Mouse (Mus musculus) midbrain, embryonic 13.5 days (tissue): ENCODE results near the gene Lrrk1. TPM values are rescaled to one million over a fixed set of nuclear protein-coding genes. Genes with fewer than 3 reads are reported as not detected.
"Not testable (repeated sequence)": the region's sequence is repeated elsewhere in the genome, so short reads cannot be mapped to it uniquely, and the experiment has no call there.

Experiments used
- ATAC-seq: fragments of 200-750 bp; cut with Nextera tagmentation; 2 replicates; pipeline ENCODE4 v1.8.0; 2017; ENCODE audit warnings: mild to moderate bottlenecking, moderate TSS enrichment, moderate library complexity
- H3K27ac ChIP-seq: fragments of 300-500 bp; sonication (generic); 2 replicates; pipeline ENCODE4 v1.5.1; 2015; ENCODE audit warnings: inconsistent platforms, mild to moderate bottlenecking, moderate library complexity
- H3K27me3 ChIP-seq: fragments of 300-500 bp; sonication (generic); 2 replicates; pipeline ENCODE4 v1.6.1; 2015; ENCODE audit warnings: mild to moderate bottlenecking, inconsistent platforms
- H3K36me3 ChIP-seq: fragments of 300-500 bp; sonication (generic); 2 replicates; pipeline ENCODE4 v1.6.1; 2015; ENCODE audit warnings: mild to moderate bottlenecking, inconsistent platforms
- H3K4me1 ChIP-seq: fragments of 300-500 bp; sonication (generic); replicated peaks from 2 replicates; pipeline ENCODE4 v1.6.1; 2015; ENCODE audit warnings: inconsistent platforms
- H3K4me2 ChIP-seq: fragments of 300-500 bp; sonication (generic); replicated peaks from 2 replicates; pipeline ENCODE4 v1.6.1; 2015; ENCODE audit warnings: moderate library complexity, mild to moderate bottlenecking, inconsistent platforms
- H3K4me3 ChIP-seq: fragments of 300-500 bp; sonication (generic); replicated peaks from 2 replicates; pipeline ENCODE4 v1.5.1; 2015; ENCODE audit warnings: mild to moderate bottlenecking, inconsistent platforms
- H3K9ac ChIP-seq: fragments of 300-500 bp; sonication (generic); replicated peaks from 2 replicates; pipeline ENCODE4 v1.6.1; 2015; ENCODE audit warnings: mild to moderate bottlenecking, inconsistent platforms
- H3K9me3 ChIP-seq: fragments of 300-500 bp; sonication (generic); 2 replicates; pipeline ENCODE4 v1.6.1; 2016; ENCODE audit warnings: mild to moderate bottlenecking, inconsistent platforms
- WGBS: fragments of 180-500 bp; shearing (Covaris S2); methylation state at CpG from one replicate; pipeline ENCODE4 v1.1.7; 2015; 5-methylcytosine and 5-hydroxymethylcytosine counted together
- polyA plus RNA-seq: library from polyadenylated mRNA; unstranded; fragments of >200 nt; fragmentation: Nextera tagmentation; extraction: Ambion mirVana; gene quantifications from 2 replicates; pipeline ENCODE4 v1.2.1, GENCODE M21; 2015

Lrrk1 gene
- polyA plus RNA-seq, 1 experiment from 2014 or later = 2.9 TPM

DNA sequence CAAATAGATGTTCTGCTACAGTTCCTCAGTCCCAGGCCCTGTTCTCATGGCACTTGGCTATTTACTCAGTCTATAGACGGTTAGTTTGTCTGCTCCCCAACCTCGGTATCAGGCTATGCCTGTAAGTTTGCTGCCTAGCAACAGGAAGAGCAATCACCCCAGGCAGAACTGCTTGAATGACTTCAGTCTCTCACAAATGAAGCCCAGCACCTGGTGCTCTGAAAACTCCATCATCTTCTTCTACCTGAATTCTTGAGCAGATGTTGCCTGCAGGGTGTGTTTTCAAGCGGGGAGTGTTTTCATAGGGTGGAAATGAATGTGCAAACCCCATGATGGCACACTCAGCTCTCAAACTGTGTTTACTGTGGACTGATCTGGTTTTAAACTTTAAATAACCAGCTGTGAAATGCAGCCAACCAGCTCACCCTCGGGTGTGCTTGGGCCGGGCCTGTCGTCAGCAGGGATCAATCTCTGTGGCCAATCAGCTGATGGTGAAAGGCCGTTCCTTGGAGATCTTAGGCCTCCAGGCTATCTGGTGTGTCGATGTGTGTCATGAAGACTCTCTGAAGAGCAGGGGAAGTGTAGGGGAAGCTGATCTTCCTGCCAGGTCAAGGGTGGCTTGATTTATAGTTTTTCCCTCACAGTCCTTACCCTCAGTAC lies 187.2 kb downstream of the Lrrk1 start:
- ATAC-seq = no peak
- peaks cover 5% of the 10 kb centered on the region; the same call in 1 of the 2 replicates for H3K9me3 ChIP-seq
- 69% methylated on average over 8 of the region's 8 CpGs for WGBS
- no peak overlapping the region for H3K27ac ChIP-seq
- no peaks in the 10 kb centered on the region for H3K36me3 ChIP-seq
- H3K4me3 ChIP-seq = no peak overlapping the region
- no peaks in the 10 kb centered on the region for H3K27me3 ChIP-seq
- 0 out of 2 replicates have a peak, but pooled peaks cover 4% of the 10 kb centered on the region for H3K4me1 ChIP-seq
- H3K4me2 ChIP-seq = no peak overlapping the region
- H3K9ac ChIP-seq = no peak overlapping the region

GRCm38 (mm10) chr7:66200383-66200782 lies 187.8 kb downstream of the Lrrk1 start:
- no peak for ATAC-seq
- H3K4me3 ChIP-seq = no peak overlapping the region
- H3K4me2 ChIP-seq = no peak overlapping the region
- no peaks in the 10 kb centered on the region for H3K36me3 ChIP-seq
- 0 out of 2 replicates have a peak, but pooled peaks cover 4% of the 10 kb centered on the region for H3K4me1 ChIP-seq
- H3K9ac ChIP-seq = no peak overlapping the region
- H3K27ac ChIP-seq = no peak overlapping the region
- H3K9me3 ChIP-seq = peaks cover 5% of the 10 kb centered on the region; the same call in 1 of the 2 replicates
- H3K27me3 ChIP-seq = no peaks in the 10 kb centered on the region
- 88% methylated on average over 3 of the region's 3 CpGs for WGBS

DNA sequence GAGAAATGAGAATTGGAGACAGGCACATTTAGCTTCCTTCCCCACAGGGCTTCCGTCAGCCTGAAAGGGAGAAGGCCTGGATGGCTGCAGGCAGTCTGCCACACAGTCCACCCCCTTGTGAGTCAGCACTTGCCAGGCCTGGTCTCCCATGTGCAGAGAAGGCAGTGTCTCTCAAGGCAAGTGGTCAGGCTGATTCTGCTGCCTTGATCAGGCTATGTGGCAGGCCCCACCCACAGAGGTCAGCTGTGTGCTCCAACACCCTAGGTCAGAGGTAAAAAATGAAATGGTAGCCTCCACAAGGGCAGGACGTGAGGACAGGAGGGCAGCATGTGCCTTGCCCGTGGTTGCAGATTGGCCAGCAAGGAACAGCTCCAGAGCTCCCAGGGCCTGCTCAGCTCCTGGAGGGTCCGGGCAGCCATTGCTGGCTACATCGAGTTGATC lies 188.7 kb downstream of the Lrrk1 start:
- Histone ChIP-seq H3K36me3 (no peaks in the 10 kb centered on the region), H3K4me1 (0 out of 2 replicates have a peak, but pooled peaks cover 4% of the 10 kb centered on the region), H3K4me3 (no peak overlapping the region), H3K27ac (no peak overlapping the region), H3K4me2 (no peak overlapping the region), H3K9ac (no peak overlapping the region), H3K27me3 (no peaks in the 10 kb centered on the region), H3K9me3 (peaks cover under 1% of the 10 kb centered on the region; the same call in 1 of the 2 replicates)
- 82% methylated on average over 5 of the region's 5 CpGs for WGBS
- ATAC-seq = 0 out of 2 replicates have a peak, but pooled peaks have one; percentile 34

- H3K4me2 ChIP-seq = no peak overlapping the region
- no peaks in the 10 kb centered on the region for H3K36me3 ChIP-seq
- H3K9me3 ChIP-seq = no peaks in the 10 kb centered on the region
- H3K4me3 ChIP-seq = no peak overlapping the region
- no peak for ATAC-seq
- no peak overlapping the region for H3K27ac ChIP-seq
- H3K9ac ChIP-seq = no peak overlapping the region
- H3K27me3 ChIP-seq = no peaks in the 10 kb centered on the region
- 93% methylated on average over 10 of the region's 10 CpGs for WGBS
- H3K4me1 ChIP-seq = 0 out of 2 replicates have a peak, but pooled peaks cover 4% of the 10 kb centered on the region
Observed at GRCm38 (mm10) chr7:66198416-66198815, 189.7 kb downstream of the Lrrk1 start.

GRCm38 (mm10) chr7:66196609-66197445 lies 191.3 kb downstream of the Lrrk1 start:
- no peak overlapping the region for H3K4me2 ChIP-seq
- H3K27ac ChIP-seq = no peak overlapping the region
- H3K9me3 ChIP-seq = no peaks in the 10 kb centered on the region
- H3K36me3 ChIP-seq = no peaks in the 10 kb centered on the region
- ATAC-seq = no peak
- no peak overlapping the region for H3K9ac ChIP-seq
- H3K4me3 ChIP-seq = no peak overlapping the region
- 0 out of 2 replicates have a peak, but pooled peaks cover 4% of the 10 kb centered on the region for H3K4me1 ChIP-seq
- WGBS = 85% methylated on average over 11 of the region's 11 CpGs
- H3K27me3 ChIP-seq = no peaks in the 10 kb centered on the region

GRCm38 (mm10) chr7:66195881-66196280 lies 192.3 kb downstream of the Lrrk1 start:
- H3K4me3 ChIP-seq = no peak overlapping the region
- 0 out of 2 replicates have a peak, but pooled peaks cover under 1% of the 10 kb centered on the region for H3K4me1 ChIP-seq
- H3K27ac ChIP-seq = no peak overlapping the region
- ATAC-seq = no peak
- no peak overlapping the region for H3K4me2 ChIP-seq
- H3K36me3 ChIP-seq = no peaks in the 10 kb centered on the region
- no peak overlapping the region for H3K9ac ChIP-seq
- H3K9me3 ChIP-seq = no peaks in the 10 kb centered on the region
- WGBS = 87% methylated on average over 1 of the region's 1 CpGs
- H3K27me3 ChIP-seq = no peaks in the 10 kb centered on the region

GRCm38 (mm10) chr7:66194511-66194910 lies 193.6 kb downstream of the Lrrk1 start:
- 88% methylated on average over 3 of the region's 3 CpGs for WGBS
- Histone ChIP-seq H3K4me1 (no peaks in the 10 kb centered on the region), H3K4me3 (no peak overlapping the region), H3K4me2 (no peak overlapping the region), H3K9me3 (no peaks in the 10 kb centered on the region), H3K27ac (no peak overlapping the region), H3K27me3 (no peaks in the 10 kb centered on the region), H3K9ac (no peak overlapping the region), H3K36me3 (no peaks in the 10 kb centered on the region)
- no peak for ATAC-seq

DNA sequence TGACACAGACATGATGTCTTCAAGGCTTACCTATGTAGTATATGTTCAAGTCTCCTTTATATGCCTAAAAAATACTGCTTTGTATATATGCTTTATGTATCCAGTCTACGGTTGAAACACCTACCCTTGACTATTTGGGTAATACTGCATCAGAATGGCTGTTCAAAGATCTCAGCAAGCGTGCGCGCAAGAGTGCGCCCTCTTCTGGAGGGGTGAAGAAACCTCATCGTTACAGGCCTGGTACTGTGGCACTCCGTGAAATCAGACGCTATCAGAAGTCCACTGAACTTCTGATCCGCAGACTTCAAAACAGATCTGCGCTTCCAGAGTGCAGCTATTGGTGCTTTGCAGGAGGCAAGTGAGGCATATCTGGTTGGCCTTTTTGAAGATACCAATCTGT lies 197.8 kb downstream of the Lrrk1 start:
- H3K9ac ChIP-seq, H3K4me3 ChIP-seq, H3K27ac ChIP-seq, H3K36me3 ChIP-seq, H3K27me3 ChIP-seq, H3K4me1 ChIP-seq, H3K4me2 ChIP-seq, ATAC-seq, H3K9me3 ChIP-seq: not testable (repeated sequence)
- 89% methylated on average over 10 of the region's 10 CpGs for WGBS

GRCm38 (mm10) chr7:66187581-66188231 lies 200.4 kb downstream of the Lrrk1 start:
- H3K36me3 ChIP-seq = no peaks in the 10 kb centered on the region
- H3K4me2 ChIP-seq = no peak overlapping the region
- WGBS = 87% methylated on average over 4 of the region's 4 CpGs
- H3K9me3 ChIP-seq = no peaks in the 10 kb centered on the region
- H3K4me1 ChIP-seq = no peaks in the 10 kb centered on the region
- no peak overlapping the region for H3K4me3 ChIP-seq
- no peak overlapping the region for H3K9ac ChIP-seq
- H3K27me3 ChIP-seq = no peaks in the 10 kb centered on the region
- no peak overlapping the region for H3K27ac ChIP-seq
- ATAC-seq = no peak

- no peak for ATAC-seq
- Histone ChIP-seq H3K4me3 (no peak overlapping the region), H3K27me3 (no peaks in the 10 kb centered on the region), H3K9me3 (no peaks in the 10 kb centered on the region), H3K4me1 (no peaks in the 10 kb centered on the region), H3K9ac (no peak overlapping the region), H3K27ac (no peak overlapping the region), H3K4me2 (no peak overlapping the region), H3K36me3 (no peaks in the 10 kb centered on the region)
- 91% methylated on average over 5 of the region's 5 CpGs for WGBS
Observed at GRCm38 (mm10) chr7:66185370-66185769, 202.8 kb downstream of the Lrrk1 start.

DNA sequence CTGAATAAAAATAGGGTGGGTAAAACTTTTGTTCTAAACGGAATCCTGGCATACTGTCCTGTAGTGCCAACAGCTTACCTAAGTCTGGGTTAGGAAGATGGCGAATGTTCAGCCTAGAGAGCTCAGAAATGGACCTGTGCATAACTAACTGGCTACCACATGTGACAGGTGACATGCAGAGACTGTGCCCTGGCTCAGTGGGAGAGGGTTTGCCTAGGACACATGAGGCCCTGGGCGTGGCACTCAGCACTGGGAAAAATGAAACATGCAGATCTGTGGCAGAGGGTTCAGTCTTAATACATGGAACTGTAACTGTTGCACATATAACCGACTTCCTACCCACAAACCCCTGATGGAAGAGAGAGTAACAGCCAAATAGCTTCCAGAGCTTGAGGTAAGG lies 204.1 kb downstream of the Lrrk1 start:
- Histone ChIP-seq H3K27ac (no peak overlapping the region), H3K4me3 (no peak overlapping the region), H3K4me2 (no peak overlapping the region), H3K4me1 (no peaks in the 10 kb centered on the region), H3K9ac (no peak overlapping the region), H3K9me3 (no peaks in the 10 kb centered on the region), H3K27me3 (no peaks in the 10 kb centered on the region), H3K36me3 (no peaks in the 10 kb centered on the region)
- 84% methylated on average over 4 of the region's 4 CpGs for WGBS
- no peak for ATAC-seq

DNA sequence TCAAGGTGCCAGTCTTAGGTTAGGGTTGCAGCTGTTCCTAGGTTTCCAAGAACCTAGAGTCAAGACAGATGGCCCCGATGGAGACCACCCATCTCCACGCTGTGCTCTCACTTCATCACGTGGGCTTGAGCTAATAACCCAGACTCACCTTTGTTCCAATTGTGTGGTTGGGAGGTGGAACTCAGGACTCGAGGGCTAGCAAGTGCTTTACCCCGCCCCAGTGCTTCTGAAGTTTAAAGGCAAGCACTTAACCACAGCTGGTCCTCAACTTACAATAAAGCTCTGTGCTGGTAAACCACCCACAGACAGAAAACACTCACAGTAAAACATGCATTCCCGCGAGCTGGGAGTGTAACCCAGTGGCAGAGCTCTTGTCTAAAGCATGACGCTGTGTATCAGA lies 204.7 kb downstream of the Lrrk1 start:
- H3K9me3 ChIP-seq = no peaks in the 10 kb centered on the region
- WGBS = 79% methylated on average over 8 of the region's 8 CpGs
- ATAC-seq = no peak

More for the DNA sequence above, 204.7 kb downstream of the Lrrk1 start:
- Histone ChIP-seq H3K27me3 (no peaks in the 10 kb centered on the region), H3K4me2 (no peak overlapping the region), H3K4me3 (no peak overlapping the region), H3K27ac (no peak overlapping the region), H3K9ac (no peak overlapping the region), H3K4me1 (no peaks in the 10 kb centered on the region), H3K36me3 (no peaks in the 10 kb centered on the region)
